Mouse (Mus musculus) lung, adult 2 months (tissue): ENCODE results near the gene Tymp. TPM values are rescaled to one million over a fixed set of nuclear protein-coding genes. Genes with fewer than 3 reads are reported as not detected.

Experiments
- DNase-seq: peaks from one replicate; pipeline ENCODE4 v3.0.0; 2022
- H3K4me1 ChIP-seq: fragments of 200-500 bp; 2 replicates; pipeline ENCODE4 v1.6.1; 2011; ENCODE audit warnings: low read length; ENCODE audit not compliant: control insufficient read depth, insufficient read depth
- H3K4me3 ChIP-seq: fragments of 200-500 bp; replicated peaks from 2 replicates; pipeline ENCODE3; 2011; ENCODE audit warnings: low read depth, mild to moderate bottlenecking, control low read depth, low read length; ENCODE audit errors: extremely low read depth
- CTCF ChIP-seq: fragments of 200-500 bp; IDR thresholded peaks from 2 replicates; pipeline ENCODE4 v1.5.1; 2011; ENCODE audit warnings: mild to moderate bottlenecking, low read length, control low read depth; ENCODE audit not compliant: insufficient read depth
- POLR2A ChIP-seq: fragments of 200-500 bp; IDR thresholded peaks from 2 replicates; pipeline ENCODE4 v1.6.1; 2011; ENCODE audit warnings: low read depth, mild to moderate bottlenecking, control low read depth, low read length, borderline replicate concordance; ENCODE audit errors: extremely low read depth
- WGBS: fragments of 180-500 bp; shearing (Covaris S2); methylation state at CpG from one replicate; pipeline ENCODE4 v1.1.7; 2018; 5-methylcytosine and 5-hydroxymethylcytosine counted together
- polyA plus RNA-seq: library from polyadenylated mRNA; depleted of rRNA; stranded (reverse); fragments of >200 nt; gene quantifications from 2 replicates; pipeline ENCODE4 v1.2.3, GENCODE M21; 2012; rRNA removed

Gene Tymp
- 14.4 and 21.5 TPM in 2 replicates for polyA plus RNA-seq

DNA sequence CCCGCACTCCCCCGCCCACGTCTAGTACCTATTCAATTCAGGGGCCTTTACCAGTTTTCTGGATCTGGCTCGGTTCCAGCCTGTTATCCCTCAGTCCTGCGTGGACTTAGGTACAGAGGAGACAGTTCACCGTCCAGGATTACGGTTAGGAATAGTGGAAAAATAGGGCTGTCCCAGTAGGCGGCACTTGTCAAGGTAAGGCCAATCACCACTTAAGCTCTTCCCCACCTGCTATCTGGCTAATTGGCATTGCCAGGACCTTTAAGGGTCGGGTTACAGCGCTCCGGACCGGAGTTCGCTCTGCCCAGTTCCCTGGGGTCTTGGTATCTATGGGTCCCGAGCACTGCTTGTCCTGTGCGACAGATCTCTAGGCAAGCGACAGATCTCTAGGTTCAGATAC is at the start of gene Tymp:
Tymp (minus strand) TSS at position 83 of the 400 bp plus-strand sequence.
- 48% methylated on average over 16 of the region's 16 CpGs for WGBS
- H3K4me3 ChIP-seq = no peak within 1 kb of the TSS
- TF ChIP-seq CTCF (no peak), POLR2A (no peak)

GRCm38 (mm10) chr15:89425711-89426121 is 48.9 kb upstream of the Tymp start, which contains the start of gene Cpt1b:
Gene Cpt1b (minus strand): TSS chr15:89425863.
- 47% methylated on average over 6 of the region's 6 CpGs for WGBS
- TF ChIP-seq POLR2A = no peak
- TF ChIP-seq CTCF = no peak
- Histone ChIP-seq H3K4me1 (0 out of 2 replicates have a peak, but pooled peaks cover 3% of the 10 kb centered on the region), H3K4me3 (no peak within 1 kb of the TSS)
- DNase-seq = no peak

More for the DNA sequence above, at the start of gene Tymp:
- no peak for DNase-seq
- peaks cover 7% of the 10 kb centered on the region for H3K4me1 ChIP-seq

GRCm38 (mm10) chr15:89424621-89425020 is 47.8 kb upstream of the Tymp start:
- Histone ChIP-seq H3K4me3 (no peak overlapping the region), H3K4me1 (0 out of 2 replicates have a peak, but pooled peaks cover 3% of the 10 kb centered on the region)
- WGBS = 83% methylated on average over 8 of the region's 8 CpGs
- DNase-seq = no peak
- no peak for TF ChIP-seq CTCF
- TF ChIP-seq POLR2A = no peak

DNA sequence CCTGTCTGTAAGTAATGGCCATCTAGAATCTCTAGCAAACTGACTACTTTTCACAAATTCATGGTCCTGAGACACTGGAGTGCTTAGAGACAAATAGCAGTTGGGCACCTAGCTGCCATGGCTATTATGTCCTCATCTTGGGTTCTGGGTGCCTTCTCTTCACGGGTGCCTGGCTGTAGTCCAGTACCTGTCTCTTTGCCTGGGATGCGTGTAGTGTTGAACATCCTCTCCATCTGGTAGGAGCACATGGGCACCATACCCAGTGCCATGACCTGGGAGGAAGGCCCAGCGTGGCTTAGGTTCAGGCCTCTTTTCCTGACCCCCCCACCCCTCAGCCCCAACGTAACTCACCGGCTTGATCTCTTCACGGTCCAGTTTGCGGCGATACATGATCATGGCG is 45.1 kb upstream of the Tymp start:
- WGBS = 93% methylated on average over 9 of the region's 9 CpGs
- no peak for DNase-seq
- H3K4me1 ChIP-seq = no peaks in the 10 kb centered on the region
- no peak for TF ChIP-seq CTCF
- TF ChIP-seq POLR2A = no peak
- H3K4me3 ChIP-seq = no peak overlapping the region

DNA sequence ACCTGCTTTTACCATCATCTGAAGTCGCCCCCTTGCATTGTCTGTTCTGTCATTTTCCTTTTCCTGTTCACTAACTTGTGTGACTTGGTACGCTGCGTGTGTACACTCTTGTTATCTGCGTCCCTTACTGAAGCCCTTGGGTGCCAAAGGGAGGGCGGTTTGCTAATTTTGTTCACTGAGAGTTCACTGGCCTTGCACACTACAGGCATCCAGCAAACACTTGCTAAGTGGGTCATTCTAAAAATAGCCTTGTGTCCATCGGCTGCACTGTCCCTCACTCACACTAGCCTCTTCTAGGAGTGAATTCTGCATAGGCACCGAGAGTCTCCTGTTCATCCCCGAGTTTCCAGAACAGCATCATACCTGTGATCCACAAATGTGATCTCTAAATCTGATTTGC is 38.4 kb upstream of the Tymp start:
- Histone ChIP-seq H3K4me1 (no peaks in the 10 kb centered on the region), H3K4me3 (no peak overlapping the region)
- no peak for DNase-seq
- WGBS = 76% methylated on average over 8 of the region's 8 CpGs
- TF ChIP-seq CTCF = no peak

GRCm38 (mm10) chr15:89410118-89410517 is 33.3 kb upstream of the Tymp start, which contains the start of gene Syce3:
Gene Syce3 (minus strand): TSS chr15:89410503.
- Histone ChIP-seq H3K4me3 (no peak within 1 kb of the TSS), H3K4me1 (no peaks in the 10 kb centered on the region)
- TF ChIP-seq CTCF (no peak), POLR2A (no peak)
- DNase-seq = no peak
- WGBS = 79% methylated on average over 24 of the region's 24 CpGs

- H3K4me1 ChIP-seq = no peaks in the 10 kb centered on the region
- DNase-seq = no peak
- TF ChIP-seq CTCF (no peak), POLR2A (no peak)
- no peak overlapping the region for H3K4me3 ChIP-seq
Observed at GRCm38 (mm10) chr15:89406691-89407090, 29.9 kb upstream of the Tymp start.

GRCm38 (mm10) chr15:89404831-89405623 is 28.2 kb upstream of the Tymp start:
- no peaks in the 10 kb centered on the region for H3K4me1 ChIP-seq
- 71% methylated on average over 10 of the region's 10 CpGs for WGBS
- no peak for TF ChIP-seq CTCF
- no peak overlapping the region for H3K4me3 ChIP-seq
- no peak for DNase-seq

DNA sequence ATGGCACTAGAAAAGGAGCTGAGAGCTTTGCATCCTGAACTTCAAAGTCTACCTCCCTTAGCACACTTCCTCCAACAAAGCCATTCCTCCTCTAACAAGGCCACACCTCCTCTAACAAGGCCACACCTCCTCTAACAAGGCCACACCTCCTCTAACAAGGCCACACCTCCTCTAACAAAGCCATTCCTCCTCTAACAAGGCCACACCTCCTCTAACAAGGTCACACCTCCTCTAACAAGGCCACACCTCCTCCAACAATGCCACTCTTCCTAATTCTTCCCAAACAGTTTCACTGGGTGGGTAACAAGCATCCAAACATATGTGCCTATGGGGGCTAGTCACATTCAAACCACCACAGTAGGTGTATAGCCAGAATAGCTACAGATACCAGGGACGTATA is 25.6 kb upstream of the Tymp start:
- no peak for DNase-seq
- H3K4me1 ChIP-seq = no peaks in the 10 kb centered on the region
- H3K4me3 ChIP-seq = no peak overlapping the region
- TF ChIP-seq CTCF = no peak
- no peak for TF ChIP-seq POLR2A
- 88% methylated on average over 1 of the region's 1 CpGs for WGBS

- TF ChIP-seq POLR2A = no peak
- no peak for TF ChIP-seq CTCF
- no peak for DNase-seq
- H3K4me3 ChIP-seq = no peak overlapping the region
- H3K4me1 ChIP-seq = no peaks in the 10 kb centered on the region
- 70% methylated on average over 1 of the region's 1 CpGs for WGBS
Observed at GRCm38 (mm10) chr15:89399716-89400115, 22.9 kb upstream of the Tymp start.
